Mouse (Mus musculus) heart, adult 2 months (tissue): Measurements from ENCODE around the gene Amigo1. TPM values are rescaled to one million over a fixed set of nuclear protein-coding genes. Genes with fewer than 3 reads are reported as not detected.
A peak's percentile ranks its signal among the peaks of the same experiment; 100 is the strongest.

Experiments
- DNase-seq, 2 experiments: peaks; one replicate each; pipeline ENCODE4 v3.0.0; 2021
- H3K27ac ChIP-seq: fragments of 200-600 bp; 2 replicates; pipeline ENCODE4 v1.8.1; 2022
- H3K27me3 ChIP-seq: fragments of 200-500 bp; 2 replicates; pipeline ENCODE4 v1.6.1; 2012; ENCODE audit warnings: mild to moderate bottlenecking, low read length, inconsistent platforms, mixed read lengths; ENCODE audit not compliant: control insufficient read depth, insufficient read depth
- H3K36me3 ChIP-seq: fragments of 200-500 bp; 2 replicates; pipeline ENCODE4 v1.6.1; 2012; ENCODE audit warnings: low read length, inconsistent platforms; ENCODE audit not compliant: control insufficient read depth, insufficient read depth
- H3K4me1 ChIP-seq: fragments of 200-500 bp; 2 replicates; pipeline ENCODE4 v1.6.1; 2011; ENCODE audit warnings: low read length; ENCODE audit not compliant: control insufficient read depth, insufficient read depth
- H3K4me3 ChIP-seq: fragments of 200-600 bp; 2 replicates; pipeline ENCODE4 v1.8.1; 2022
- H3K79me2 ChIP-seq: fragments of 200-500 bp; replicated peaks from 2 replicates; pipeline ENCODE4 v1.6.1; 2012; ENCODE audit warnings: mild to moderate bottlenecking, inconsistent platforms, low read length, moderate library complexity, mixed read lengths; ENCODE audit not compliant: control insufficient read depth, insufficient read depth
- H3K9ac ChIP-seq: fragments of 200-500 bp; 2 replicates; pipeline ENCODE4 v1.6.1; 2012; ENCODE audit warnings: low read depth, mild to moderate bottlenecking, control low read depth, inconsistent platforms, low read length, mixed read lengths
- CTCF ChIP-seq: fragments of 200-600 bp; IDR thresholded peaks from 2 replicates; pipeline ENCODE4 v1.8.1; 2022; ENCODE audit warnings: antibody characterized with exemption, mild to moderate bottlenecking, moderate library complexity
- EP300 ChIP-seq: fragments of 200-500 bp; IDR thresholded peaks from 2 replicates; pipeline ENCODE4 v1.6.1; 2011; ENCODE audit warnings: low read depth, low read length, control low read depth; ENCODE audit not compliant: insufficient read depth
- POLR2A ChIP-seq: fragments of 200-500 bp; IDR thresholded peaks from 2 replicates; pipeline ENCODE4 v1.6.1; 2011; ENCODE audit warnings: mild to moderate bottlenecking, low read depth, low read length, control low read depth; ENCODE audit not compliant: insufficient read depth
- WGBS: fragments of 180-500 bp; shearing (Covaris S2); methylation state at CpG from one replicate; pipeline ENCODE4 v1.1.7; 2018; 5-methylcytosine and 5-hydroxymethylcytosine counted together
- intact Hi-C: fragments of 180-260 bp; cut with DNase I; formaldehyde crosslinking; loops from one replicate; pipeline ENCODE4 v1.15.1; 2025
- polyA plus RNA-seq: library from polyadenylated mRNA; depleted of rRNA; stranded (reverse); fragments of >200 nt; gene quantifications from 2 replicates; pipeline ENCODE4 v1.2.3, GENCODE M21; 2012
- total RNA-seq, 2 experiments: library from RNA; stranded (reverse); gene quantifications; 2 replicates each; pipeline ENCODE4 v1.2.3; 2021

The Amigo1 gene
- total and polyA plus RNA-seq, 3 experiments: 16.4 to 17.7 (median 16.8) TPM

GRCm38 (mm10) chr3:108165532-108166315 lies 20.4 kb upstream of the Amigo1 start:
- peak in 1 of 2 experiments; percentile 45 for DNase-seq
- Histone ChIP-seq H3K4me1 (peaks cover 3% of the 10 kb centered on the region; the same call in 1 of the 2 replicates), H3K27ac (no peak overlapping the region), H3K36me3 (no peaks in the 10 kb centered on the region), H3K4me3 (no peak overlapping the region), H3K27me3 (no peaks in the 10 kb centered on the region), H3K79me2 (no peaks in the 10 kb centered on the region), H3K9ac (no peak overlapping the region)
- 54% methylated on average over 10 of the region's 10 CpGs for WGBS
- TF ChIP-seq EP300: no peak
- no peak for TF ChIP-seq CTCF
- TF ChIP-seq POLR2A: no peak
- intact Hi-C loops: loop anchor here (2.0 kb wide), 1 partner anchor 71 kb away; no protein-coding TSS in a partner anchor

DNA sequence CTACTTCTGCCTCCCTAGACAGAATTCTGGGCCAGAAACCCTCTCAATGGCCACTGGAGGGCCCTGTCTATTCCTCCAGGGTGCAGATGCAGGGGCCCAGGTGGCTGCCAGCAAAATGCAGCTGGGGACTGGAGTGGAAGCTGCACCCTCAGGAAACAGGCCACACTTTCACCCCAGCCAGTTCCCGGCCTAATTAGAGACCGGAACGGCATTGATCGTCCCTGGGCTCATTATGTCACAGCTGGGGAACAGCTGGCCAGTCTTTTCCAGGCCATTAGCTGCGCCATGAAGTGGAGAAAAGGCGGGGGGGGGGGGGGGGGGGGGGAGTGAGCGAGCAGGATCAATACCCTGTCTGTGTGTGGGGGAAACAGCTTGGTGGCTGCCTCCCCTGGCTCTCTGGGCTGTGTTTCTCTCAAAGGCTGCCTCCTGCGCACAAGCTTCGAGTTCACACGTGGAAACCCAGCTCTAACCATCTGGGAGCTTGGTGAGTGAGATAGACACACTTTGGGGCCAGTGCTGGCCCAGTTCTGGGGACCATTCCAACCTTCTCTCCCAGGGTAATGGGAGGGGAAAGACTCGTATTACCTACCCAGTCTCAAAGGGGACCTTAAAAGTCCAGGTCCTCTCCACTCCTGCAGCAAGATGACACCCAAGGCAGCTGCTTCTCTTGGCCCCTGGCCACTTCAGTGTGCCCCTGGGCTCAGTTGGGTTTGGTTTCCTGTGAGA lies 19.5 kb upstream of the Amigo1 start:
- TF ChIP-seq EP300: no peak
- peak; percentile 24; the same call in 1 of the 2 replicates for TF ChIP-seq CTCF
- H3K27me3 ChIP-seq: no peaks in the 10 kb centered on the region
- 41% methylated on average over 8 of the region's 11 CpGs for WGBS
- no peak overlapping the region for H3K4me3 ChIP-seq
- H3K27ac ChIP-seq: no peak overlapping the region
- intact Hi-C loops: no loop called here
- no peaks in the 10 kb centered on the region for H3K79me2 ChIP-seq
- H3K9ac ChIP-seq: no peak overlapping the region
- H3K4me1 ChIP-seq: peaks cover 3% of the 10 kb centered on the region; the same call in 1 of the 2 replicates
- no peaks in the 10 kb centered on the region for H3K36me3 ChIP-seq
- peak; percentile 52 to 64 for DNase-seq

- Histone ChIP-seq H3K27me3 (no peaks in the 10 kb centered on the region), H3K79me2 (no peaks in the 10 kb centered on the region), H3K4me3 (no peak overlapping the region), H3K9ac (no peak overlapping the region), H3K4me1 (peaks cover 3% of the 10 kb centered on the region; the same call in 1 of the 2 replicates), H3K27ac (no peak overlapping the region), H3K36me3 (no peaks in the 10 kb centered on the region)
- DNase-seq: no peak
- 58% methylated on average over 14 of the region's 14 CpGs for WGBS
- TF ChIP-seq EP300 (no peak), POLR2A (no peak), CTCF (no peak)
- intact Hi-C loops: no loop called here
Observed at GRCm38 (mm10) chr3:108167499-108167898, 18.6 kb upstream of the Amigo1 start.

GRCm38 (mm10) chr3:108169199-108169598 lies 16.9 kb upstream of the Amigo1 start:
- H3K27ac ChIP-seq: no peak overlapping the region
- peaks cover 3% of the 10 kb centered on the region; the same call in 1 of the 2 replicates for H3K4me1 ChIP-seq
- no peak overlapping the region for H3K4me3 ChIP-seq
- no peaks in the 10 kb centered on the region for H3K36me3 ChIP-seq
- WGBS: 53% methylated on average over 3 of the region's 3 CpGs
- no peak for TF ChIP-seq POLR2A
- TF ChIP-seq EP300: no peak
- no peak for TF ChIP-seq CTCF
- H3K79me2 ChIP-seq: no peaks in the 10 kb centered on the region
- no peak for DNase-seq
- intact Hi-C loops: no loop called here
- H3K9ac ChIP-seq: no peak overlapping the region
- H3K27me3 ChIP-seq: peaks cover 2% of the 10 kb centered on the region; the same call in 1 of the 2 replicates

GRCm38 (mm10) chr3:108174672-108175531 lies 11.2 kb upstream of the Amigo1 start:
- Histone ChIP-seq H3K27me3 (peaks cover 2% of the 10 kb centered on the region; the same call in 1 of the 2 replicates), H3K4me1 (no peaks in the 10 kb centered on the region), H3K36me3 (no peaks in the 10 kb centered on the region), H3K9ac (no peak overlapping the region), H3K4me3 (no peak overlapping the region), H3K79me2 (no peaks in the 10 kb centered on the region), H3K27ac (peak overlapping the region; percentile 20; the same call in 1 of the 2 replicates)
- intact Hi-C loops: no loop called here
- TF ChIP-seq CTCF: no peak
- TF ChIP-seq POLR2A: no peak
- TF ChIP-seq EP300: no peak
- 30% methylated on average over 14 of the region's 14 CpGs for WGBS
- peak; percentile 55 to 59 for DNase-seq
